In the genomic region with DNA sequence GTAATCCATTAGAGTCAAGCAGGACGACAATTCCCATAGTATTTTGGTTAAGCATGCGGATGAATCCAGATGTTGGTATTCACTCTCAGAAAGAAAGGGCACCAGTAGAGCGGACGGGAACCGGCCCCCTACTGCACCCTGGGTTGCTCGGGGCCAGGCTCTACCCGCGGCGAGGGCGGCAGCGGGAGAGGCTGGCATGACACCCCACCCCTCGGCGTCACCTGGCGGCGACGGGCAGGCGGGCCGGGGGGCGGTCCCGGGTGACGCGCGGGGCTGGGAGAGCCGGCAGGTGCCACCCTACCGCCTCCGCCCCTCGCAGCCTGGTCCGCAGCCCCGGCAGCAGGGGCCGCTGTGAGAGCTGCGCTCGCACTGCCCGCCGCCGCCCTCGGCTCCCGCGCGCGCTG, we compare ENCODE assay signal across 8 mouse cellular contexts. TPM values are rescaled to one million over a fixed set of nuclear protein-coding genes. Genes with fewer than 3 reads are reported as not detected.
A peak's percentile ranks its signal among the peaks of the same experiment; 100 is the strongest.
DNase-seq lines count a peak whose midpoint lies in the region; ATAC-seq and TF ChIP-seq lines count a peak whose summit lies in the region.

A gene (plus strand): TSS at position 324 of the 404 bp plus-strand sequence.

- peak; percentile 41; the same call in 1 of the 2 replicates for TF ChIP-seq POLR2A in cerebellum, adult 2 months (IDR thresholded peaks at IDR 0.05; ENCODE audit: borderline replicate concordance, insufficient read depth, low read length)

- peak within 1 kb of the TSS; percentile 70 for H3K9ac ChIP-seq in hindbrain, embryonic 12.5 days

- no peaks in the 10 kb centered on the region for H3K36me3 ChIP-seq in hindbrain, embryonic 12.5 days

- H3K27ac ChIP-seq in cerebellum, adult 2 months (ENCODE audit: insufficient read depth, low read length), result peak within 1 kb of the TSS; percentile 6; the same call in 1 of the 2 replicates
- H3K27ac ChIP-seq in hindbrain, embryonic 12.5 days, result no peak within 1 kb of the TSS

- no peaks in the 10 kb centered on the region for H3K9me3 ChIP-seq in hindbrain, embryonic 12.5 days (replicated peaks)

- peak; percentile 98 for ATAC-seq in frontal cortex, adult (ENCODE audit: low TSS enrichment)
- ATAC-seq in hindbrain, embryonic 12.5 days (ENCODE audit: low FRiP score), result peak; percentile 89

- no peaks in the 10 kb centered on the region for H3K4me1 ChIP-seq in cerebellum, adult 2 months (ENCODE audit: control insufficient read depth, insufficient read depth, low read length)
- H3K4me1 ChIP-seq in hindbrain, embryonic 12.5 days, result peaks cover 7% of the 10 kb centered on the region; the same call in 1 of the 2 replicates

- under 1% methylated on average over 39 of the region's 40 CpGs for WGBS in cerebellum, adult 2 months
- under 1% methylated on average over 25 of the region's 40 CpGs for WGBS in hindbrain, embryonic 12.5 days

- peak within 1 kb of the TSS; percentile 100 for H3K4me2 ChIP-seq in hindbrain, embryonic 12.5 days (replicated peaks)

- no peaks in the 10 kb centered on the region for H3K27me3 ChIP-seq in cerebellum, adult 2 months (ENCODE audit: control insufficient read depth, insufficient read depth, low read length)
- peaks cover 46% of the 10 kb centered on the region for H3K27me3 ChIP-seq in hindbrain, embryonic 12.5 days

- no peak for TF ChIP-seq CTCF in cerebellum, adult 2 months (IDR thresholded peaks at IDR 0.05; ENCODE audit: borderline replicate concordance, insufficient read depth, low read depth, low read length)

- DNase-seq in MN1 (ENCODE audit: low spot score), result peak; percentile 94
- DNase-seq in cerebellum, adult 2 months, result peak; percentile 86 to 89
- DNase-seq in layer of hippocampus, postnatal 25 days (ENCODE audit: extremely low spot score in 1 of 2, low spot score in 1 of 2), result peak; percentile 58 to 60
- peak; percentile 83 for DNase-seq in lung, postnatal 10 days
- peak; percentile 75 for DNase-seq in retina, embryonic 14.5 days (ENCODE audit: low spot score)
- peak; percentile 88 to 94 for DNase-seq in thymus, postnatal 36 days

- H3K4me3 ChIP-seq in cerebellum, adult 2 months (replicated peaks; ENCODE audit: insufficient read depth, low read depth, low read length), result peak within 1 kb of the TSS; percentile 62
- peak within 1 kb of the TSS; percentile 76 for H3K4me3 ChIP-seq in hindbrain, embryonic 12.5 days

RNA-seq across cellular contexts. Expression of the gene that starts here (rescaled TPM):
- 14.7 and 17.0 TPM in 2 replicates for polyA plus RNA-seq in cerebellum, adult 2 months (2012; rRNA removed)
- 1.5 and 1.6 TPM in 2 replicates for polyA plus RNA-seq in hindbrain, embryonic 12.5 days (2016; fragmentation: Nextera tagmentation; extraction: Ambion mirVana)
- total RNA-seq in layer of hippocampus, postnatal 25 days (2021), result 10 to 100 TPM; 10.4 to 12.0 TPM
